Mouse (Mus musculus): ENCODE data around the gene Bcl7c. TPM values are rescaled to one million over a fixed set of nuclear protein-coding genes. Genes with fewer than 3 reads are reported as not detected.
"Not testable (repeated sequence)": the region's sequence is repeated elsewhere in the genome, so short reads cannot be mapped to it uniquely, and the experiment has no call there.

Gene Bcl7c
- total RNA-seq (2022), result 10 to 100 TPM; 37.6 to 44.6 (median 41.4) TPM

DNA sequence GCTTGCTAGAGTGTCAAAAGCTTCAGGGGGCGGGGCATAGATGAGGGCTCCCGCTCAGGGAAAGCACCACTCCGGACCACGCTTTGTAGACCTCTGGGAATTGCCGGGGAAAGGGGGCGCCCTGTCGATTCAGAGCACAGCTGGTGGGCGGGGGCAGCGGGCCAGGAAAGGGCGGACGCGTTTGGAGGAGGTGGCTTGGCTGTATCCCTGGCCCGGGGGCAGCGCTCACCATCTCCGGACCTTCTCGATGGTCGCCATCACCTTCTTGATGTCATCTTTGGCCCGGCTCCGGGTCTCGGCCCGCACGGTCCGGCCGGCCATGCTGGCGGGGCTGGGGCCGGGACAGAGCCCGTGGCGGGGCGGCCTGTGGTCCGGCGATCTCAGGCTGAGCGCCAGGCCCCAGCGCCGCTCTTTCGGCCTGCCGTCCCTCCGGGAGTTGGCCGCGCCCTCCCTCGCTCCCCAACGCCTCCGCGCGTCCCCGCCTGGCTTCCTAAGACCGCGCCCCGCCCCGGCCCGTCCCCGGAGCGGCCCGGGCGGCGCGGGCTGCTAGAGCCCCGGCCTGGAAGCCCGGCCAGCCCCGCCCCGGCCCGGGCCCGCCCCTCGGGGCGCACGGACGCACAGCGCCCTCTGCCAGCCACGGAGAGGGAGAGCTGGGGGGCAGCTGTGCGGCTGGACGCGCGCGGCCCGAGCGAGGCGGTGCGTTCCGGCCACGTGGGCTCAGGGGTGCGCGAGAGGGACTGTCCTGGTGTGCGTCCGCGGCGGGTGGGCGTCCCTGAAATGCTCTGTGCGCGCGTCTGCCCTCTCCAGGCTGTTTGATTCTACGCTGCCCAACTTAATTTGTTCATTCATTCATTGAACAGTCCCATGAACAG, at the start of gene Bcl7c:
Gene Bcl7c, minus strand, starts transcription at position 727 of the 872 bp plus-strand sequence.
- DNase-seq (ENCODE audit: low spot score), result peak; percentile 79

DNA sequence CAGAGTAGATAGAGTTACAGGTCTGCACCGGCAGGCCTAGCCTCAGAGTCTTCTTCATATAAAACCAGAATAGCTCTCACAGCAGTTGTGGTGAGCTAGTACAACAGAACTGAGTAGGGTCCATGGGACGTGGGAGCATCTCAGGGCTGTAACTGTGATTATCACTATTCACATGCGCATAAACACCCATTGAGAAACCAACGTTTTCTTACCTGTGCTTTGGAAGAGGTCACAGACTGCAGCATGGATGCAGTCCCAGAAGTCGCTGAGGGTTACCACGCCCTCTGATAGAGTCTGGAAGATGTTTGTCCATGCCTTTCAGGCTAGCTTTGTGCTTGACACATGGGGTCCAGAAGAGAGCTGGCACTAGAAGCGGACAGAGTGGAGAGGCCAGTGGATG, 45.0 kb upstream of the Bcl7c start:
- DNase-seq (ENCODE audit: low spot score), result no peak

DNA sequence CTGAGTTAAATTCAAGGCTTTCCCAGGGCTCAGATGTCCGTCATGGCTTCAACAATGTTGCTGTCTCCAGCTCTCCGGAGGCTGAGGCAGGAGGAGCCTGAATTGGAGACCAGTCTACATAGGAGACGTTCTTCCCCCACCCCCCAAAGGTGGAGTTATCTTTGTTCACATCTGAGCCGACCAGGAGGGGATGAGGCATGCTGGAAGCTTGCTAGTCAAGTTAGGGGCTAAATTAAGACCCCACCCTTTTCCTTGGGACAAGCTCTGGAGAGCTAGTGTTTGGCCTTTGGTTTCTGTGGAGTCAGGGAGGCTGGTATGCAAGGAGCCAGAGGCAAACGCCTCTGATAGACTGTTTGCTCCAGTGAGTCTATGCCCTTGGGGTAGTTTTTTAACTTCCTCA, 44.4 kb upstream of the Bcl7c start:
- DNase-seq (ENCODE audit: low spot score), result no peak

DNA sequence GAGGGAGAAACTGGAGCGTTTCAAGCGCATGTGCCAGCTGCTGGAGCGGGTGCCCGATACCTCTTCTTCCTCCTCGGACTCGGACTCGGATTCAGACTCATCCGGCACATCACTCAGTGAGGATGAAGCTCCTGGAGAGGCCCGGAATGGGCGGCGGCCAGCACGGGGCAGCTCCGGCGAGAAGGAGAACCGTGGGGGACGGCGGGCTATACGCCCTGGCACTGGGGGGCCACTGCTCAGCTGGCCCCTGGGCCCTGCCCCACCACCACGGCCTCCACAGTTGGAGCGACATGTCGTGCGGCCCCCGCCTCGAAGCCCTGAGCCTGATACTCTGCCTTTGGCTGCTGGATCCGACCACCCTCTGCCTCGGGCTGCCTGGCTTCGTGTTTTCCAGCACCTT, 43.3 kb upstream of the Bcl7c start:
- no peak for DNase-seq (ENCODE audit: low spot score)

DNA sequence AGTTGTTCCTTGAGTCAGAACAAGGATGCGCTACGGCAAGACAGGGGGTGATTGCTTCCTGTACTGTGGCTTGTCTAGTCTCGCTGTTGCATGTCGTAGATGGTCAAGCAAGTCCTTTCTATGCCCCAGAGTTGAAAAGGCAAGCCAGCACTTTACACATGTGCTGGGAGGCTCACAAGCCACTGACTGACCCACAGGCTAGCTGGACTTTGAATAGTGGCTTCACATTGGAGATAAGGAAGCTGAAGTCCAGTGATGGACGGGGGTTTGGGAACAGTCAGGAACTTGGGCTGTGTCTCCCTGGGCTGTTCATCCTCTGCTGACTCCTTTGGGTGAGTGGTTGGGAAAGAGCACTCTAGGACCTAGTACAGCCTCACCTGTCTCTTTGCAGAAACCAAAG, 42.9 kb upstream of the Bcl7c start:
- no peak for DNase-seq (ENCODE audit: low spot score)

DNA sequence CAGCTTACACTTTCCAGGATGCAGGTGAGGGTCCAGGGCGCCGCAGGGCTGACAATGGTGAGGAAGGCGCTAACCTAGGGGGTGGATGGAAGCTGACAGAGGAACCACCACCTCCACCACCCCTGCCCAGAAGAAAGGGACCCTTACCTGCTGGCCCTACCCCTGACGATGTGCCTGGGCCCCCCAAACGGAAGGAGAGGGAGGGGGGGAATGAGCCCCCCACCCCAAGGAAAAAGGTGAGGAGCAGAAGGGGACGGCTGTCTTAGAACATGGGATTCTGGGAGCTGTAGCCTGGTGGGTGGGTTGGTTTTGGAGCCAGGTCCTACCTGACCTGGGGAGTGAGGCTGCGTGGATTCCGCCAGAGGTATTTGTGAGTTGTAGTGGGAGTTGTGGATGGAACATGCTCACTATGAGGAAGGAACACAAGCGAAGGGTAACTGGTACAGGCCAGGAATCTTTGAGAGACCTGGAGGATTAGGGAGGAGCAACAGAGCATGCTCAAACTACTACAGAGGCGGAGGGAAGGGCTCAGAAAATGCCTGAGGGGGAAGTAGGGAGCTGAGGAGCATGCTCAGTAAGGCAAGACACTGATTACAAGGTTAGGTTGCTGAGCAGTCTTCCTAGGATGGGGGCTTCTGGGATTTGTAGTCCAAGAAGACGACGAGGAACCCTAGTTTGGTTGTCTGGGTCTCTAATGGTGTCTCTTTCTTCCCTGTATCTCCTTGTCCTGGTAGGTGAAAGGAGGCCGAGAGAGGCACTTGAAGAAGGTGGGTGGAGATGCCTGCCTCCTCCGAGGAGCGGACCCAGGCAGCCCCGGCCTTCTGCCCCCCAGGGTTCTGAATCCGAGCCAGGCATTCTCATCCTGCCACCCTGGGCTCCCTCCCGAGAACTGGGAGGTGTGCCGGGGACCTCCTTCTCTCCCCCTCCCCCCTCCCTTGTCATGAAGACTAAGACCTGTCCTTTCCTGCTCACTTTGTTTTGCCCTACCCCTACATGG, 41.7 kb upstream of the Bcl7c start:
- no peak for DNase-seq (ENCODE audit: low spot score)

DNA sequence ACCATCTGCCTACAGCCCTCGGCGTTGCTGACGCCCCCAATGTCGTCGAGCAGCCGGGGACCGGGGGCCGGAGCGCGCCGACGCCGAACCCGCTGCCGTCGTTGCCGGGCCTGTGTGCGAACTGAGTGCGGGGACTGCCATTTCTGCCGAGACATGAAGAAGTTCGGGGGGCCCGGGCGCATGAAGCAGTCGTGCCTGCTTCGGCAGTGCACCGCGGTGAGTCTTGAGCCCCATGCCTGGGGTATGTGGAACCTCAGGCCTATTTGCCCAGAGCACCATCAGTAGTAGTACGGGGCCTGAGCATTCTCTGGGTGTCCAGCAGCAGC, 39.5 kb upstream of the Bcl7c start:
- no peak for DNase-seq (ENCODE audit: low spot score)

DNA sequence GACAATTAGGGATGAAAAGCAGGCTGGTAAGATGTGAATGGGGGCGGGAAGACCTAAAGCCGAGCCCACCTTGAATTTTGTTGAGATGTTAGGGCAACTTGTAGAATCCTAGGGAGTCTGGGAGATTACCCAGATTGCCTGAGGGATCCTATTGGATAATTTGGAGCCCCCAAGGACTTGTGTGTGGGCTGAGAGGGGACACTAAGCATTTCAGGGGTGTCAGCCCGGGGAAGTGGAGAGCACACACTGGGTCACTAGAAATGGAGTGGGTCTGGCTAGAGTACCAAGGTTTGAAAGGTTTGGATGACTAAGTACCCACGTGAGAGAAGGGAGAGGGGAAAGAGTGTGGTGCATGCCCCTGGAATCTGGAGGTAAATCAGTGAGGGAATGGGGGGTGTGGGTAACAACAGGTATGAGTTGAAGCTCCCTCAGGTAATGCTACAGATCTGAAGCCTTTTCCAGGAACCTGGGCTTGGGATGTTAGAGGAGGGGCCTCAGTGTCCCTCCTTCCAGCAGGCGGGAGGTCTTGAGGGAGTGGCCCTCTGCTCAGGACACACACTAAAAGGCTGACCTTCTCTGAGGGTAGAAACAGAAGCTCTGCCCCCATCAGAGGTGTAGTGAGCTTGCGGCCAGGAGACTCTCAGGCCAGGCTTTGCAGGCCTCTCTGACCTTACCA, 39.0 kb upstream of the Bcl7c start:
- DNase-seq (ENCODE audit: low spot score), result no peak

DNA sequence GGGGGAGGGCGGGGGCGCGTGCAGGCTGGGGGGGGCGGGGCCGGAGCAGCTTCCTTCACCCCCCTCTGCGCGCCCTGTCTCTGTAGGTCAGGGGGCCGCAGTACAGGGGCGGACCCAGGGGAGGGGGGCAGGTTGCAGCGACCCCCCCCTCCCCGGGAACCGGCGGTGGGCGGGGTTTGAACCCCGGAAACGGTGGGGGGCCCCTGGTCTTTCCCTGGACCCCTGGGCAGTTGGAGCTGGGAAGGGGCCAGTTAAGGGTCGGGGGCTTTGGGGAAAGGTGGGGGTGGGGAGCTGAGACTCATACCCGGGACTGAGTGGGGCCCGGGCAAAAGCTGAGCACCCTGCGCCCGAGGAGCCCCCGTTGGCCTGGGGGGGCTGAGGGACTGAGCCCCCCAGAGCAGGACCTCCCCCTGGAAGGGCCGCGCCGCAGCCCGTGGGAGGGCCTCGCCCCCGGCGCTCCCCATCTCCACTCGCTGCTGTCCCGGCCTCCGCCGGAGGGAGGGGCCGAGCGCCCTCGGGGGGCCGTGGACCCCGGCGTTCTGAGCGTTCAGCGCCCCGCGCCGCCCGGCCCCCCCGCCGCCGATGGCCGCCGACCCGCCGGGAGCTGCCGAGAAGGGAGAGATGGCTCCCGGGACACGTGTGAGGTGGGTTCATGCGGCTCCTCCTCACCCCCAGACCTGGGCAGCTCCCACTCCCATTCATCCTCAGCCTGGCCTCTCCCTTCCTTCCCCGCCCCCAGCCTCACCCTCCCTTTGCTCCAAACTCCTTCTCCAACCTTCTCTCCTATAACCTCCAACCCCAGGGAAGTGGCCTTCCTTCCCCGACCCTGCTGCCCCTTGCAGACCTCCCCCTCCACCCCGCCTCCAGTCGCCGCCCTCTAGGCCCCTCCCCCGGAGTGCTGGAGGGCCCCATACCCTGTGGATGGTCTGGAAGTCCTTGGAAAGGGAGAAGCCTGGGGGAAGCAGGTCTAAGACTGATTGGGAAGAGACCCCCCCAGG, 38.1 kb upstream of the Bcl7c start:
- no peak for DNase-seq (ENCODE audit: low spot score)

DNA sequence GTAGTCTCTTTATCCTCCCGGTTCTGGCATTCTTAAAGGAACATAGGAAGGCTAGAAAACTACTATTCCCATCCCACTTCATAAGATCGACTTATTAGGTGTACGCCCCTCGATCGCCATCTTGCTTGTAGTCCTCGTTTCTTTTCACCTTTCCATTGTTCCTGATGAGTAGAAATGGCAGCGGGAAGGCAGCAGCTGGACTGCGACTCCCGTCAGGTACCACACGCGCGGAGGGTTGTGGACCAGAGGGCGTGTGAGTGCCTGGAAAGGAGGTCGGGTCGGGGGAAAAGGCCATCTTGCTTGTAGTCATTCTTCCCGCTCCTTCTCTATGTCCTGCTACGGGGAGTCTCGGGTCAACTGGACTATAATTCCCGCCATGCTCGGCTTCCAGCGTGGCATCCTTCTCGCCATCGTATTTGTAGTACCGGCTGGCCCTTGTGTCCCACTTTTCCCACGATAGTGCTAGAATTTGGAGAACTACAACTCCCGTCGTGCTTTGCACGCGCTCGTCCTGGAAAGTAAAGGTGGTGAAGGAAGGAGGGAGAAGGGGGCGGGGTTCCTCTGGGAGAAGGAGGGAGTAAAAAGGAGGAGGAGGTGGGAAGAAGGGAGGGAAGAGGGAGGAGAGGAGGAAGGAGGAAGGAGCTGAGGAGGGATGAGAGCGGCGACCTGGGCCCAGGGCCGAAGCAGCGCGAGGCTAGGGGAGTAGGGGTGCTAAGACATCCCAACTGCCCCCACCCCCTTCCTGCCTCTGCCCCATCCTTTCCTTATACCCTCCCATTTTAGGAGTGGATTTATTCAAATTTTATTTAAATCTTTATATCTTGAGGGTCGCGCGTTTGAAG, 37.1 kb upstream of the Bcl7c start:
- DNase-seq (ENCODE audit: low spot score), result peak; percentile 99

DNA sequence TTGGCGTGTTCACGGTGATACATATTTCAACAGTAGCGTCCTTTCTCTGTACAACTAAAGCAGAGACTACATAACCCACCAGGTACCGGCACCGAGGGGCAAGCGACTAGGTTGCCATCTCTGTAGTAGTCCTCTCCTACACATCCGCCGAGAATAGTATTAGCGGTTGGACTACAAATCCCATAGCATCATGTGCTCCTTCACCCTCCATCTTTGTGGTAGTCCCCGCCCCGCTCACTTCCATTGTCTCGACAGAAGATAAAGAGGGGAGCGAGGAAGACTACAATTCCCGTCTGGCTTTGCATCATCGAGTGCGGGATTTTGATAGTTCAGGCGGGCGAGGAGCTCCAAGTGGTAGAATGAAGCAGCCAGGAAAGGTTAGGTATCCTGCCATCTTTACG, 36.5 kb upstream of the Bcl7c start:
- peak; percentile 96 for DNase-seq (ENCODE audit: low spot score)

DNA sequence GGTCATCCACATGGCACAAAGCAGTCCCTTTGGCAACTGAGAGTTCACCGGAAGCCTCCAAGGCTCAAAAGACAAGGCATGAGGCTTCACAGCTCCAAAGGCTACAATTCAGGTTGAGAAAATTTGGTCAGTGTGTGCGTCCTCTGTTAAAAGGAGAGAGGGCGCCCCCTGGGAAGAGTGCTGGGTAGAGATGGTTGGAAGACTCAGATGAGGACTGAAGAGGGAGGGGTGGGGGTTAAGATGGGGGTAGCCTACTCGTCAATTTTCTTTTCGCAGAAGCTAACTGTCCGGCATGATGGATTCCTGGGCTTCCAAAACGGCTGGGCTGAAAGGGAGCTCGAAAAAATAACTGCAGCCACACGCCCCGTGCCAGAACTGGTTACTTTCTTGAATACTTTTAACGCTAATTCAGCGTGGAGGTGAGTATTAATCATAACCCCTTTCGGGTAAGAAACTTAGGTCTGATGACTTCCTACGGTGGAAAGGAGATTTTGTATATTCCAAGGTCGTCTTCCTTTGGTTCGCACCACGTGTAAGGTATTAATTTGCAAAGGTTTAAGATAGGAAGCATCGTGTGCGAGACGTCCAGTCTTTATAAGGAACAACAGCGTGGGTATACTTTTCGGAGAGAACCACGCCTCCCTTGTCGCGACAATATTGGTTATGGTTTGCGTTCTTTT, 35.8 kb upstream of the Bcl7c start, which contains the start of gene Fbxl19:
Gene Fbxl19, plus strand, starts transcription at position 178 of the 680 bp plus-strand sequence.
- DNase-seq (ENCODE audit: low spot score), result peak; percentile 69

DNA sequence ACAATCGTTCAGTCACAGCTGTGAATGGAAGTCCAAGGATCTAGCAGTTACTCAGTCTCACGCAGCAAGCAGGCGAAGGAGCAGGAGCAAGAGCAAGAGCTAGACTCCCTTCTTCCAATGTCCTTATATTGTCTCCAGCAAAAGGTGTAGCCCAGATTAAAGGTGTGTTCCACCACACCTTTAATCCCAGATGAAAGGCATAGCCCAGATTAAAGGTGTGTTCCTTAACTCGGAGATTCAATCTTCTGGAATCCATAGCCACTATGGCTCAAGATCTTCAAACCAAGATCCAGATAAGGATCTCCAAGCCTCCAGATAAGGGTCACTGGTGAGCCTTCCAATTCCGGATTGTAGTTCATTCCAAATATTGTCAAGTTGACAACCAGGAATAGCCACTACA, 23.3 kb upstream of the Bcl7c start, which contains the start of gene Ctf2:
Gene Ctf2, minus strand, starts transcription at position 101 of the 400 bp plus-strand sequence.
- not testable (repeated sequence) for DNase-seq (ENCODE audit: low spot score)

DNA sequence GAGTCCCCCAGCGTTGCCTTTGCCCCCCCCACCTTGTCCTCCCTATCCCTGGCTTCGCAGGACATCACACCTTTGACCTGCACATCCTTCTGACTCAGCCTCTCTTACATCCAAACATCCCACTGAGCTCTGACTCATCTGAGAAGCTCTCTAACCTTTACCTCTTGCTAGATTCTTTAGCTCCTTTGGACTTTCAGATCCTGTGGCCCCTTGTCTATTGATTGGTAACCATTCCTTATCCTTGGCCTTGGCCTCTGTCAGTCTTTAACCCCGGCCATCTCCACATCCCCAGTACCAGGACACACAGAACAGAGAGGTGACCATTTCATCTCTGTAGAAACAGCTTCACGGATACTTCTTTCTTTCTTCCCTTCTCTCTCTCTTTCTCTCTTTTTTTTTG, 21.4 kb upstream of the Bcl7c start:
- DNase-seq (ENCODE audit: low spot score), result no peak

DNA sequence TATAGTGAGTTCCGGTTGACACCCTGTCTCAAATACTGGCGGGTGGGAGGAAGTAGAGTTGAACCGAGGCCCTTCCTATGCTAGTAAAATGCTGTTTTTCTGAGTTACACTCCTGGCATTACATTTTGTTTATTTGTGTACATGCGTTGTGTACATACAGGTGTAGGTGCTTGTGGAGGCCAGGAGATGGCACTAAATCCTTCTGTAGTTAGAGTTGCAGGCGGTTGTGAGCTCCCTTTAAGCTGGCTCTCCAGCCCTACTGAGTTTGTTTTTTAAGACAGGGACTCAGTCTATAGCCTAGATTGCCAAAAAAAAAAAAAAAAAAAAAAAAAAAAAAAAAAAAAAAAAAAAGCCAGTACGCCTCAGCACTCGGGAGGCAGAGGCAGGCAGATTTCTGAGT, 19.2 kb upstream of the Bcl7c start:
- no peak for DNase-seq (ENCODE audit: low spot score)

DNA sequence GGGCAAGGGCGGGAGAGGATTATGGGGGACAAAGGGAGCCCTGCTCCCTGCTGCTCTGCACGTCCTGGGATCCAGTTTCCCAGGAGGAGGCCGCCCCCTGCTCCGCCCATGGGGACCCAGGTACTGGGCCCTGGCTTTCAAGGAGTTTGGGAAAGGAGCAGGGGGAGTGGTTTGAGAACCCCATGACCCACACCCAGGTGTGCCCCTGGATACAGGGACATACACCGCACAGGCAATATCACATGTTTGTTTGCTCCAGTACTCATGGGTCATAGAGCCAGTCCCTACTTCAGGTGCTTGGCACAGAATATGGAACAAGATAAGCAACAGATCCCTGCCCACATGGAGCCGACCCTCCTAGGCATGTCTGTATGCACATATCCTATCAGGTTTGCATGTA, 17.2 kb upstream of the Bcl7c start:
- DNase-seq (ENCODE audit: low spot score), result no peak

DNA sequence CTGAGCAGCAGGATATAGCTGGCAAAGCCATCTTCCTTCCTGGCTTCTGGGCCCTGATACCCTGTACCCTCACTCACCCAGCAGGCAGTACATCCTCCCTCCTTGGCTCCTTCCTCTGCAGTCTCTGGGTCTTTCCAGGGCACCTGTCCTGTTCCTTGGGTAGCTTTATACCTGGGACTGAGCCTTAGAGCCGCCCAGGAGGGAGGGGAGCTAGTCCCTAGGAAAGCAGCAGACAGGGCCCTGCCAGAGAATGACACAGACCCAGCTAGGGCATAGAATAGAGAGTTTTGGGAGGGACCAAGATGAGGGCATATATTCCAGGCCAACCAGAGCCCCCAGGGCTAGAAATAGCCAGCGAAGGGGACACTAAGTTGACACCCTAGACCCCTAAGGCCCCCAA, 16.8 kb upstream of the Bcl7c start:
- DNase-seq (ENCODE audit: low spot score), result no peak

DNA sequence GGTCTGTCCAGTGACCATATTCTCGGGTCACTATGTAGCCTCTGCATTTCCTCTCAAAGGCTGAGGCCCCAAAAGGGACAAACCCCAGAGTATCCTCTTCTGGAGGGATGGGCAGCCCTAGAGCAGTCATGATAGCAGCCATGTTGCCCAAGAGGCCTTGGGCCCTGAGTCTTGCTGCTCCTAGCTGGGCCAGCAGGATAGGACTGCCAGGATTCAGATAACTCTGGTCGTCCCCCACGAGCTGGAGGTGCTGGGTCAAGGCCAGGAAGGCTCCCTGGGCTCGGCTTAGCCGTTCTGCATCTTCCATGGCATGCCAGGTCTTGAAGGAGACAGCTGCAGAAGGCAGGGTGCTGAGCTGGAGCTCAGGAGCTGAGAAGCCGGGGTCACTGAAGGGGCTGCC, 10.5 kb upstream of the Bcl7c start:
- no peak for DNase-seq (ENCODE audit: low spot score)

DNA sequence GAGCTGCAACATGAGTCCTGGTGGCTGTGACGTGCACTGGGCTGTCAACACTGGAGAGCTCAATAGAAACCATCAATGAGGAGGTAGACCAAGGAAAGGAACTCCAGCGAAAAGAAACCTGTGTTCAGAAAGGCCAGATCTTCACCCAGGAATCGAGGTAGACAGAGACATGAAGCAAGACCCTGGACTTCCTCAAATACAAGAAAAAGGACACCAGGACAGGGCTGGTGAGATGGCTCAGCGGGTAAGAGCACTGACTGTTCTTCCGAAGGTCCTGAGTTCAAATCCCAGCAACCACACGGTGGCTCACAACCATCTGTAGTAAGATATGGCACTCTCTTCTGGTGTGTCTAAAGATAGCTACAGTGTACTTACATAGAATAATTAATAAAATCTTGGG, 9.6 kb upstream of the Bcl7c start:
- DNase-seq (ENCODE audit: low spot score), result no peak
